Mouse (Mus musculus) adrenal gland, postnatal 4 days (tissue): Measurements from ENCODE around the gene Baiap2. TPM values are rescaled to one million over a fixed set of nuclear protein-coding genes. Genes with fewer than 3 reads are reported as not detected.

ENCODE experiments used
- DNase-seq, 2 experiments: peaks; one replicate each; pipeline ENCODE4 v3.0.0; 2021 to 2022; ENCODE audit warnings: low spot score in 2 of 2, mixed read lengths in 2 of 2
- total RNA-seq, 2 experiments: library from RNA; stranded (reverse); gene quantifications; 2 replicates each; pipeline ENCODE4 v1.2.3; 2021

The Baiap2 gene
- total RNA-seq, 2 experiments from 2014 or later = 24.1 to 26.5 TPM

DNA sequence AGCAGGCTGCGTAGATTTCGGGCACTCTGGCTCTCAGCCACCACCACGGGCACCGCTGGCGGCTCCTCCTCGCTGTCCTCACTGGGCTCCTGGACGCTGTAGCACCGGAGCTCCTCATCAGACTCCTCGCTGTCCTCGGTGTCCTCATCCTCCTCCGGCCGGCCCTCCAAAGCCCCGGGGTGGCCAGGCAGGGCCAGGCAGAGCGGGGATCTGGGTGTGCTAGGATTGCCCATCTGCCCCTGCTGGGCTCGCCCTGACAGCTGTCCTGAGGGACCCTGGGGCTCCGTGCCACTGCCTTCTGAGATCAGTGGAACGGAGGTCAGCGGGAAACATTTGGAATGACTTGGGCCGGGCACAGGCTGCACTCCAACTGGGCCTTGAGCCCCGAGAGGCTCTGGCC is 67.4 kb downstream of the Baiap2 start:
- DNase-seq = no peak

DNA sequence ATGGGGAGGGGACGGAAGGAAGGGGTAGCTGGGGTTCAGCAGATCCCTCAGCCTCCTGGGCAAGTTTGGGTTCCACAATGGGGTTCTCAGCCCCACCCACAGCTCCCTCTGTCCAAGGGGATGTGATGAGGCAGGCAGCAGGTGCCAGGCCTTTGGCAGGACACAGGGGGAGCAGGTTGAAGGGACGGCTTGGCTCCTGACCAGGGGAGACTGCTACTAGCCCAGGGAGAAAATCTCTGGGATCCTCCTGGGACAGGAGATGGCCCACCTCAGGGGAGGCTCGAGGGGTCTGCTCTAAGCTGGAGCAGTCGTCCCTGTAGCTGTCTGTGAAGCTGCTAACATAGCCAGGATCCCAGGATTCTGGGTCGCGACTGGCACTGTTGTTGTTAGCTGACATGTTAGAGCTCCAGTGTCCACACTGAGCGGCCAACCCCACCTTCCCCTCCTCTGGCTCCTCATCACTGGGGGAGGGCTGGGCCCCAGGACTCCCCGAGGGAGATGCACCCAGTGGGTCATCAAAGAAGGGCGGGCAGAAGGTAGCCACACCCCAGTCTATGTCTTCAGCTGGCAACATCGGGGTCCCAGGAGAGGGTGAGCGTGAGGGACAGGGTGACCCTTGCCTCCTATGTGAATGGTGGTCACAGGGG is 68.7 kb downstream of the Baiap2 start:
- no peak for DNase-seq

DNA sequence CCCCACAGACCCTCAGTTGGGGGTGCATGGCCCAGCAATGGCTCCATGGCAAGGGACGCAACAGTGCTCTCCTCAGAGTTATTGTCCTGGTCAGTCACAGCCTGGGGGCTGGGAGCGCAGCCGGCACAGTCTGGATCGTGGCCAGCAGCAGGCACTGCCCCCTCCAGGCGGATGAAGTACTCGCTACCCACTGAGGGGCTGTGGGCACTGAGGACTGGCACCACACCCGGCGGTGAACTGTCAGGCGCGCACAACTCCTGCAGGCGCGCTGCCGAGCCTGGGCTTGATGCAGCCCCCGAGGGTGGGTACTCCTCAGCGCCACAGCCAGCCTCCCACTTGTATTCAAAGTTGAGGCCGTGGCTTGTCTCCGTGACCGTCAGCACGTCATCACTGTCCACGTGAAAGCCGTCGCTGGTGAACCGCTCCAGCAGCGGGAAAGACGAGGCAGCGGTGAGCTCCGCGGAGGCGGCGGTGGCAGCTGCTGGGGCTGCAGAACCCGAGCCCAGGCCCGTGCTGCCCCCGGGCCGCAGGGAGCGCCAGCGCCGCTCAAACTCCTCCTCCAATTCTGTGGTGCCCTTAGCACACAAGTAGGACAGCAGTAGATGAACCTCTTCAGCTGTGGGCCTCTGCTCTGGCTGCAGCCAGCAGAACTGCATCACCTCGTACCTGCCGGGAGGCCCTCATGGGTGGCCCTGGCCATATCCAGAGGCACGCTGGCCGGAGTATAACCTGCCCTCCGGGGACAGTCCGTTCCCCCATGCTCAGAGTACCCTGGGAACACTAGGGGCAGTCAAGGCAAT is 69.4 kb downstream of the Baiap2 start:
- DNase-seq = no peak

DNA sequence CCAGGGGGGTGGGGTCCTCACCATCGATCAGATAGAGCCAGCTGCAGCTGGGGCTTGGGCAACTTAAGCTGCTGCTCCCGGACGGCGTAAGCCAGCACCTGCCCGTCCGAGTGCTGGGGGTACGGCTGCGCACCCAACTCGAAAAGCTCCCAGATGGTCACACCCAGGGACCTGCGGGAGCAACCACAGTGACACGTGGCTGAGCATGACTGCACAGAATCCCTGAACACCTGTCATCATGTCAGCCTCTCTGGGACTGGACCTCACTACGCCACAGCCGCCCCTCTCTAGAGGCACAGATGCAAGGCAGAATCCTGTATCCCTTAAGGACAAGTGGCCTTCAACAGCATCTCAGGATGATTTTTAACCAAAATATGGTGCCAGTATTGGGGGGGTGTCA is 70.1 kb downstream of the Baiap2 start:
- DNase-seq = no peak

DNA sequence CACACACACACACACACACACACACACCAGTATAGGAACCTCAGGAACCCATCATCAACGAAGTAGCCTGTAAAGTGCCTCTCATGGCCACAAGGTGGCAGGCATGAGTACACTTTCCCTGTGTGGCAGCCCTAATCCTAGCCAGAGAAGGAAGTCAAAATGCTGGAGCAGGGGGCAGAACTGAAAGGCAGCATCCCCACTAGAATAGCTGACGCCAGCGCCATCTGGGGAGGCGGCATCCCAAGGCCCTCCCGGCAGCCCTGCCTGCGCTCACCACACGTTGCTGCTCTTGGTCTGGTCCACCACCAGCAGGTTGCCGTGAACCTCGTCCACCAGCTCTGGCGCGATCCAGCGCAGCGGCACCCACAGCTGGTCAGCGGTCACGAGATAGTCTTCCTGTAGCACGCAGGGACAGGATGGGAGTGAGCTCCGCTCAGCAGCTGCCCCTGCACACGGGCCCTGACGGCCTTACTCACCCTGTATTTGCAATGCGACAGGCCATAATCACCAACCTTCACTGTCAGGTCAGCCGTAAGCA is 70.7 kb downstream of the Baiap2 start:
- DNase-seq = peak in 1 of 2 experiments; percentile 55

DNA sequence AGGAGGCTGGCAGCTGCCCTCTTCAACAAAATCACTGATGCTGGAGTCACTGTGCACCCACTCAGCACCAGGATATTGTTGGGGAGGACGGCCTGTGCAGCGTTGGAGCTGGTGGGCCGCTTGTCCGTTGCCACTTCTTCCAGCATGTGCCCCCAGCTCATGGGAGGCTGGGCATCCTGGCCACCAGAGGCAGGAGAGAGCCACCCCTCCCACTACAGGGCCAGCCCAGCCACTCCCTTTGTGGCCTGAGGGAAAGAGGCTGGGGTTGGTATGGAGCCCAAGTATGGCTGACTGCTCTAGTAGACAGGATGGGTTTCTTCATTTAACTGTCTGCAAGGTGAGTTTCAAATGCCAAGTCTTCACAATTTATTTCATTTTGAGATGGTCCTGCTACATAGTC is 72.2 kb downstream of the Baiap2 start:
- DNase-seq = no peak

DNA sequence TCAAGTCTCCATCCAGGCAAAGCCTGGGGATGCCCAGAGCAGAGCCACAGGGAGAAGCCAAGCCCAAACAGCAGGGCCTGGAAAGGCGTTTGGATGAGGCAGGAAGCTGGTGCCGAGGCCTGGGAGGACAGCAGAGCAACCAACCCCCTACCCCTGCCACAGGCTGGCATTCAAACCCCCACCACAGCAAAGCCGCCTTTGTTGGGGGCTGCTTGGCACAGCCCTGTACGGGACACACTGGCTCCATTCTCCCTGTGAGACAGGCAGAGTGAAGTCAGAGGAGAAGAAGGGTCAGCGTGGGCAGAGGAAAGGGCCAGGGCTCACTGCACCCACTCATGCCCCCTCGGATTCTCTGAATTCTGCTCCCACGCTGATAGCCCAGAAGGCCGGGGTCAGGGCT is 74.4 kb downstream of the Baiap2 start:
- DNase-seq = no peak

DNA sequence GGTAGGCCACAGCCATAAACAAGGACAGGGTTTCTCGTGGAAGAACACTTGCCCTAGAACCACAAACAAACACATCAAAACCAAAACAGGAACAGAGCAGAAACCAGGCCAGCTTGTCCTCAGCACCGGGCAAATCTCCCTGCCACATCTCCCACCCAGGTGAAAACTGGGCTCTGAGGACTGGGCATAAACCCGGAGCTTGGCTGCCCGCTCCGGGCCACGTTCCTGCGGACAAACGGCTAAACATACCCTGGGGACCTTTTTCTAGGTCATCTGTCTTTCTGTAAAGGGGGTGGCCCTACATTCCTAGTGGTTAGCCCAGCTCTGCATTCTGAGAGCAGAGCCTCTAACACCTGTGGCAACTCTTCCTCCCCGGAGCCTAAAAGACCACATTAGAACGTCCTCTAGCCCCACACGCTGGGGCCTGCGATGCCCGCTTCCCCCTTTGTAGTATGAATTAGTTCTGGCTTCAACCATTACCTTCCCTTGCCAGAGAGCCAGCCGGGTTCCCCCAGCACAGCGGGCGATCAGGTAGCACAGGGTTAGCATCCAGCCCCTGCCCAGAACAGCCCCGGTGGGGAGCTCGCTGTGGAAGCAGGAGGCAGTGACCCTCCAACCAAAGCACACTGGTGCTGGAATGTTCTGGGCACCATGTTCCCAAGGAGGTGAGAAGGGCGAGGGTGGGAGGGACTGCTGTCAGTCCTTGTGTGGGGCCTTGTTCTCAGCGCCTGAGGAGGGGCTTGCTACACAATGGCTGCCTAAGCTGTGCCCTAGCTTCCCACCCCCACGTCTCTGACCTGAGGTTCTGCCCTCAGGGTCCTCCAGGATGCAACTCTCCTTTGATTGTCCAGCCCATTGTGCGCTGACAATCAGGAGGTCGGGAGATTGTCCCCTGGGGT is 77.2 kb downstream of the Baiap2 start:
- no peak for DNase-seq

DNA sequence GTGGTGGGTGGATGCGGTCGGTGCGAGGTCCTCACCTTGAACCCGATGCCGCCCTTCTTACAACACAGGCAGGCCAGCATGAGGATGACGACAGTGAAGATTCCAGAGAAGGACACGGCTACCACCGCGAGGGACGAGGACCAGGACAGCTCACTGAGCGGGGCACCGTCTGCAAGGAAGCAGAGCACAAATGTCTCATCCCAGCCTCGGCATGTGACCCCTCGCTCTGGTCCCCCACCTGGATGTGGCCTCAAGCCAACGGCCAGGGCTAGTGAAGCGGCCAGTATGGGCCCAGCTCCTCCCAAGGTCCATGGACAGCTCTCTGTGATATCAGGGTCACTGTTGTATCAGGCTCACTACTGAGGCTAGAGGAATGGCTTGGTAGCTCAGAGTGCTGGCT is 78.8 kb downstream of the Baiap2 start:
- no peak for DNase-seq

DNA sequence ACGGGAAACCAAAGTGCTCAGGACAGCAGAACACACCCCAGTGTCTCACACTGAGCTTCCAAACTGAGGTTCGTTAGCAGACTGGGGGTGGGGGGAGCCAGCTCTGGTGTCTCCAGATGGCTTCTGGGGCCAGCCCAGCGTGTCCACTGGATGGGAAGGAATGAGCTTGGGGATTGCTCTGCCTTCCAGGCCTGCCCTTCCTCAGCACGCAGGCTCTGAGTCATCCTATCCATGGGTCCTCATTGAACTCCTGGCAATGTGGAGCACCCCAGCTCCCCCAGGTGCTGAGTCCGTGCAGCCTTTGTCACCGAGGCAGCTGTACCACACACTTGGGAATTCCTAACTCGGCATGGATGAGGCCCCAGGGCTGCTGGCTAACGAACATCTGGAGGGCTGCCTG is 79.7 kb downstream of the Baiap2 start:
- DNase-seq = no peak

DNA sequence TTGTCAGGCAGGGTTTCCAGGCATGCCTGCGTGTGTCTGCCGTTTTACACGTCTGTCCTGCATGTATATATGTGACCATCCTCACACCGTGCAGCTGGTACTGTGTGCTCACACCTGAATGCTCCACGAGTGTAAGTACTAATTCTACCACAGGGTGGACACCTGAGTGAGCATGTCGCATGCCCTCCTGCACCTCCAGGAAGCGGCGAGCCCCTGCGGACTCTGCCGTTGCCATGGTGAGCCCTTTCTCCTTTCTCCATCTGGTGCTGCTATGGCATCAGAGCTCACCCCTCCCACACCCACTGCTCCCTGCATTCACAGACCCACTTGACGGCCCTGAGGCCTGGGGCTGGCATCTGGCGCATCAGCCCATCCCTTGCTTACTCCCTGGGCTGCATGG is 80.3 kb downstream of the Baiap2 start:
- no peak for DNase-seq

DNA sequence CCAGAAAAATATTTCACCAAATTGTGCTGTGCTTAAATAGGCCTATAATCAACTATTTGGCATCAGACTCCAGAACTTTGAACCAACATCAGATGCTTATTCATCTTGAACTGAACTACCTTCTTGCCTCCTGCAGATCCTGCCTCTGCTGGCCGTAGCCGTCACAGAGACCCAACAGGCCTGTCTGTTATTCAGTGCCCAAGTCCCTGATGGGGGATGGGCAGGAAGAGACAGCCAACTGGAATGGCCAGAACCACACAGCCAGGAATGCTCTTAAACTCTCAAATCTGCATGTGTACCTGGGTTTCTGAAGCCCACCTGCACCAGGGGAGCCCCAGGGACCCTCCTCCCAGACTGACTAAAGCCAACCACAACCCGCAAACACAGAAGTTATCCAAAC is 84.4 kb downstream of the Baiap2 start:
- no peak for DNase-seq

DNA sequence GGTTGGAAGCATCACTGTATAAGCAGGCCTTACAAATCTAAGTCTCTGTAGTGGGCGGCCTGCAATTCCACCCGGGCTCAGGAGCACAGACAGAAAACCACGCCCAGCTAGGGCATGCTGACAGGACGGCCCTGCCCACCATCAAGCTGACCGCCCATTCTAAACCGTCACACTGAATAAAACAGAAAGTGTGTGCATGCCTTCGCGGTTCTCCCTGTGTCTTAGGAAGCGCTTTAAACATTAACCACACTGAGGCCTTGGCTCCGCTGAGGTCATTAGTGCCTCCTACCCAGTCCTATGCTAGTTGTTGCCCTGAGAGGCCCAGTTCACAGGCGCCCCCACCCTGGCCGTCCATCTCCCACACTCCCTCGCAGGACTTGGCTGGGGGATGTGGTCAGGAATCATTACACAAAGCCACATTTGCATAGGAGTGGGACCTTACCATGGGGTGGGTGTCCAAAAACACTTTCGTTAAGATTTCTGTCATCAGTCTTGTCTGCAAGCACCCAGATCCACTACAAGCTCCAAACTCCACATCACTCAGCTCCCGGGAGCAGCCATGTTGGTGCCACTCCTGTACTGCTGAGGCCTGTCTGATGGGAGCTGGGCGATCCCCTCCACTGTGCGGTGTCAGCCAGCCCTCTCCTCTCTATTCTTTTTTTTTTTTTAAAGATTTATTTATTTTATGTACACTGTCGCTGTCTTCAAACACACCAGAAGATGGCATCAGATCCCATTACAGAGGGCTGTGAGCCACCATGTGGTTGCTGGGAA is 85.9 kb downstream of the Baiap2 start:
- no peak for DNase-seq

DNA sequence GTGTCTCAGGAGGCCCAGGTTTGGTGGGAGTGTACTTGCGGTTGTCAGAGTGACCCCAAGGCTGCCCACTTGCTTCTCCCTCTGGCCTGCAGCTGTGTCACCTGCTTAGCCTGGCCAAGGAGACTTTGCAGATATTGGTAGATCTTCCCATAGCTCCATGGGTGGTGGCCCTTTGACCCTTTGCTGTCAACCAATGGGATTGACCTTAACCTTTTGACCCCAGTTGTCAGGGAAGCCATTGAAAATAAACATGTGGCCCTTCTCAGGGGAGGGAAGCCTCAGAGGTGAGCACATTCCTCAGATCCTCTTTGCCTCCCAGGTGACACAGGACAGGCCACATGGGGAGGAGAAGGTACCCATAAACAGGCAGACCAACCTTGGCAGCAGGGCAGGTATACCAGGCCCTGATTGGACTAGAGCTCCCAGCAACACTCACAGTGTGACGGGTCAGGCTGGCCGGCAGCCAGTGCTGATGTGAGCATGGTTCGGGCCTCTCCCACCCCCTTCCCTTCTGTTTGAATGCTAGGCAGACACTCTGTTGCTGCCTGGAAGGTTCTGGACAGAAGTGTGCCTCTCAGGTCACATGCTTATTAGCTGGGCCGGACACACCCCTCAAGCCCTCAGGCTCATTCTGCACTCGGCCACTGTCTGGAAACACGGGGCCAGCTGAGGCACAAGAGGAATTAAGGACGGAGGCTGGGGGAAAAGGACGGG is 87.0 kb downstream of the Baiap2 start:
- no peak for DNase-seq

DNA sequence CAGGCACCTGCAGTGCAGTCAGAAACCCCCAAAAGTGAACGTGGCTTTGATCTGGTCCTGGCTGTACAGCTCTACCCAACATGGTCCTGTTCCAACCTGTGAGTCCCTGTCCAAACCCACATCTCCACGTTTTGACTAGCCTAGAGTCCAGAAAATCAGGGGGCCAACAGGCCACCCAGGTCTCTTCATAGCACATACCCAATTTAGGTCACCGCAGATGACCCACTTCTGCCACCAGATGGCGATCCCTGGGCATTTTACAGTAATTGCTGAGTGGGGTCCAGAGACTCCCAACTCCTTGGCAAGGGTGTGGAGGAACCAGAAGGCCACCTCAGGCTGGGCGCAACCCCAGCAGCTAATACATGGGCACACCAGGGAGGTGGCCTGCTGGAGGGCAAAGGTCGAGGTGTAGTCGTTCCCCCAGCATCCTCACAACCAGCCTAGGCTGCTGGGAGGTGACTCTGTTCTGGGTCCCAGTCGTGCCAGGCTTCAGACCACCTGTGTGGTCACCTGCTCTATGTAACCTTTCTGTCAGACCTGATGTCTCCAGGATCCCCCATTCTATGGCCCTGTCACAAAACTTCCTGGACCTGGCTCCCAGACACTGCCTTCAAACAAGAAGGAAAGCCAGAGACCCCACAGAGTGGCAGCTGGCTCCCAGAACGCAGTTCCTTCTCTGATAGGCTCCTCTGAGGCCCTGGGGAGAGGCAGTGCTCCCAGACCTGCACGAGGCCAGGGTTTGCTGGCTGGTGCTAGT is 87.8 kb downstream of the Baiap2 start:
- DNase-seq = no peak

DNA sequence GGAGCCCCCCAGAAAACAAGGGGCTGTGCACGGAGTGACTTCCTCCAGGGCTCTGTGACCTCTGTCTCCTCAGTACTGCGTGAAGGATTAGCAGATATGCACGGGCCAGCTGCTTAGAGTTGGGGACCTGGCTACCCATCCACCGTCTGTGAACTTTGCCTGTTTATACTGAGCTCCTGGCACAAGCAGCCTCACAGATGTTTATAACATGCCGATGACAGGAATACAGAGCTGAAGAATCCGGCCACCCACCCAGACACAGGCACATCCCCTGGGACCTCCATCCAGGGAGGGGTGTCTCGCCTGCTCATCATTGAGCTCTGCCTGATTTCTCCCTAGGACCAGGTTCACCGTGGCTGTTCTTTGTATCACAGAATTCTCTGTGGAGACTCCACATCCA is 89.5 kb downstream of the Baiap2 start:
- DNase-seq = no peak

DNA sequence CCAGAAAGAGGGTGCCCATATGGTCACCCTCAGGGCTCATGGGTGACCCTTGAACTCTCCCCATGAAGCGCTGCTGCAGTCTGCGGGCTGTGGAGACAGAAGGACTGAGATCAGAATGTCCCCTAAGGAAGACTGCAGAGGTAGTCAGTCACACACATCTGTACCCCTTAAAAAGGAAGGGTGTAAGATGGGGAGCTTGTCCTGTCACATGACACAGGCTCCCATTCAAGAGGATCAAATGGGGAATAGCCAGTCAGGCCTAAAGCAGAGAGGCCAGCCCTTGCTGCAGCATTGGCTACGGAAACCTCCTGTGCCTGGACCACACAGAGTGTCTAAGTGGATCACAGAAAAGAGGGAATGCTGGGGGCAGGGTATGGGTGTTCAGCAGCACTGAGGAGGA is 90.9 kb downstream of the Baiap2 start:
- no peak for DNase-seq

DNA sequence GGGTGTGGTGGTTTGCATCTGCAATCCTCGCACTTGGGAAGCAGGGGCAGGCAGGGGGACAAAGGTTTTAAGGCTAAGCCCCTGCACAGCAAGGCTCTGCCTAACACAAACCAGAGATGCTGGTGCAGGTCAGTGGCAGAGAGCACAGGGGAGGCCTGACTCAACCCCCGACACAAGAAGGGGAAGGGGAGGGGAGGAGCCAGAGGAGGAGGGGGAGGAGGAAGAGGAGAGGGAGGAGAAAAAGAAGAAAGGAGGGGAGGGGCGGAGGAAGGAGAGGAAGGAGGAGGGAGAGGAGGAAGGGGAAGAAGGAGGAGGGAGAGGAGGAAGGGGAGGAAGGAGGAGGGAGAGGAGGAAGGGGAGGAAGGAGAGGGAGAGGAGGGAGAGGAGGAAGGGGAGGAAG is 91.7 kb downstream of the Baiap2 start:
- DNase-seq = no peak

DNA sequence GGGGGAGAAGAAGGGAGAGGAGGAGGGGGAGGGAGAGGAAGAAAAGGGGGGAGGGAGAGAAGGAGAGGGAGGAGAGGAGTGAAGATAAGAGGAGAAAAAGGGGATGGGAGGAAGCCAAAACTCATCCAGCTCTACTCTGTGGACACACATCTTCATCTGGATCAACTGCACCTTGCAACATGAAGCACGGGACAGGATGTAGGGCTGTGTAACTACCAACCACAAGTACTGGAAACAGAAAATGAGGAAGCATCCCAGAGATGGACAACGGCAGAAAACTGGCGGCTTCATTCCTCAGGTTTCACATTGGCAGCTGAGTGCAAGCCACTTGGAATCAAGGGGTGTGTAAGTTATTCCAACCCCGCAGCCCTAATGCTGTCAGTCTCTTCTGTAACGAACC is 92.2 kb downstream of the Baiap2 start:
- DNase-seq = no peak

DNA sequence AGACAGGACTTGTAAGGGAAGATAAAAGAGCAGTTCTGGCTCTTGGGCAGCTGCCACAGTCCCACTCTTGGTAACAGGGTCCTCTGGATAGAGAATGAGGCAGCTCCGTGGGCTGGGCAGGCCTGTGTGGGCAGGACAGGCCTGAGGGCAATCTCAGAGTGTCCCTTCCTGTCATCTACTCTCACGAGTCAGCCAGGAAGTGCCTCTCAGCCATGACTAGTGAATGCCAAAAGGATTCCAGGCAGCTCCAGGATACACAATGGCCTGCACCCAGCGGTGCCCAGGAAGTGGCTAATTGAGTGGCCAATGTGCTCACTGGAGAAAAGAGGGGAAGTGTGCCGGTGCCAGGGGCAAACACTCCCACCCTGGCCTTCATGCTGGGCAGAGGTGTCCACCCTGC is 97.0 kb downstream of the Baiap2 start:
- DNase-seq = no peak
